Mouse (Mus musculus) stomach, embryonic 16.5 days (tissue): ENCODE results near the gene Tas1r1. TPM values are rescaled to one million over a fixed set of nuclear protein-coding genes. Genes with fewer than 3 reads are reported as not detected.

ENCODE experiments used
- ATAC-seq: fragments of 200-750 bp; cut with Nextera tagmentation; 2 replicates; pipeline ENCODE4 v1.8.0; 2017; ENCODE audit warnings: moderate number of reproducible peaks, moderate TSS enrichment; ENCODE audit not compliant: insufficient read depth, low FRiP score
- H3K27ac ChIP-seq: fragments of 300-500 bp; sonication (generic); 2 replicates; pipeline ENCODE4 v1.5.1; 2014; ENCODE audit warnings: low read length
- H3K27me3 ChIP-seq: fragments of 300-500 bp; sonication (generic); 2 replicates; pipeline ENCODE4 v1.6.1; 2014; ENCODE audit warnings: low read length, control low read depth, mixed read lengths; ENCODE audit not compliant: control insufficient read depth, insufficient read depth
- H3K36me3 ChIP-seq: fragments of 300-500 bp; sonication (generic); 2 replicates; pipeline ENCODE4 v1.6.1; 2014; ENCODE audit warnings: low read length; ENCODE audit not compliant: control insufficient read depth, insufficient read depth
- H3K4me1 ChIP-seq: fragments of 300-500 bp; sonication (generic); 2 replicates; pipeline ENCODE4 v1.6.1; 2014; ENCODE audit warnings: low read length, control low read depth, mixed read lengths; ENCODE audit not compliant: control insufficient read depth, insufficient read depth
- H3K4me2 ChIP-seq: fragments of 300-500 bp; sonication (generic); 2 replicates; pipeline ENCODE4 v1.6.1; 2014; ENCODE audit warnings: low read depth, low read length, mixed read lengths
- H3K4me3 ChIP-seq: fragments of 300-500 bp; sonication (generic); replicated peaks from 2 replicates; pipeline ENCODE4 v1.5.1; 2014; ENCODE audit warnings: mild to moderate bottlenecking, low read length
- H3K9ac ChIP-seq: fragments of 300-500 bp; sonication (generic); 2 replicates; pipeline ENCODE4 v1.6.1; 2014; ENCODE audit warnings: low read length
- H3K9me3 ChIP-seq: fragments of 300-500 bp; sonication (generic); replicated peaks from 2 replicates; pipeline ENCODE4 v1.6.1; 2016; ENCODE audit warnings: low read length, control low read depth; ENCODE audit not compliant: control insufficient read depth
- WGBS: fragments of 180-500 bp; shearing (Covaris S2); extraction: QIAGEN DNeasy Blood & Tissue Kit; methylation state at CpG from one replicate; pipeline ENCODE4 v1.1.7; 2014; 5-methylcytosine and 5-hydroxymethylcytosine counted together
- polyA plus RNA-seq: library from polyadenylated mRNA; unstranded; fragments of >200 nt; fragmentation: Nextera tagmentation; extraction: Ambion mirVana; gene quantifications from 2 replicates; pipeline ENCODE4 v1.2.1, GENCODE M21; 2015

The Tas1r1 gene
- polyA plus RNA-seq, 1 experiment from 2014 or later: 0.37 TPM

- Histone ChIP-seq H3K9ac (peak within 1 kb of the TSS; percentile 94), H3K9me3 (no peaks in the 10 kb centered on the region), H3K27ac (peak within 1 kb of the TSS; percentile 86), H3K27me3 (no peaks in the 10 kb centered on the region), H3K4me3 (peak within 1 kb of the TSS; percentile 84), H3K36me3 (peaks cover 15% of the 10 kb centered on the region; the same call in 1 of the 2 replicates), H3K4me2 (peak within 1 kb of the TSS; percentile 67), H3K4me1 (peaks cover 26% of the 10 kb centered on the region)
- ATAC-seq: peak; percentile 82
- WGBS: under 1% methylated on average over 54 of the region's 54 CpGs
Measured at GRCm38 (mm10) chr4:151988342-151989109, 49.8 kb downstream of the Tas1r1 start, which contains the start of gene Thap3. Thap3 (minus strand) TSS chr4:151988997.

- H3K4me1 ChIP-seq: peaks cover 23% of the 10 kb centered on the region
- 22% methylated on average over 10 of the region's 10 CpGs for WGBS
- H3K4me2 ChIP-seq: peak overlapping the region; percentile 67
- H3K27ac ChIP-seq: peak overlapping the region; percentile 86
- no peak for ATAC-seq
- H3K9me3 ChIP-seq: no peaks in the 10 kb centered on the region
- H3K4me3 ChIP-seq: peak overlapping the region; percentile 84
- peaks cover 15% of the 10 kb centered on the region for H3K36me3 ChIP-seq
- no peaks in the 10 kb centered on the region for H3K27me3 ChIP-seq
- peak overlapping the region; percentile 94 for H3K9ac ChIP-seq
Measured at GRCm38 (mm10) chr4:151988014-151988341, 50.4 kb downstream of the Tas1r1 start.

GRCm38 (mm10) chr4:151986650-151987049 lies 51.7 kb downstream of the Tas1r1 start:
- H3K36me3 ChIP-seq: peaks cover 8% of the 10 kb centered on the region
- H3K27me3 ChIP-seq: no peaks in the 10 kb centered on the region
- H3K4me2 ChIP-seq: no peak overlapping the region
- no peak overlapping the region for H3K27ac ChIP-seq
- H3K9ac ChIP-seq: no peak overlapping the region
- H3K4me1 ChIP-seq: peaks cover 23% of the 10 kb centered on the region
- no peaks in the 10 kb centered on the region for H3K9me3 ChIP-seq
- no peak for ATAC-seq
- WGBS: 61% methylated on average over 8 of the region's 8 CpGs
- no peak overlapping the region for H3K4me3 ChIP-seq

GRCm38 (mm10) chr4:151985886-151986285 lies 52.5 kb downstream of the Tas1r1 start:
- H3K27ac ChIP-seq: no peak overlapping the region; the same call in 1 of the 2 replicates
- no peak for ATAC-seq
- H3K9ac ChIP-seq: peak overlapping the region; percentile 48
- no peak overlapping the region for H3K4me2 ChIP-seq
- no peaks in the 10 kb centered on the region for H3K27me3 ChIP-seq
- WGBS: 31% methylated on average over 10 of the region's 10 CpGs
- H3K36me3 ChIP-seq: peaks cover 4% of the 10 kb centered on the region
- no peak overlapping the region for H3K4me3 ChIP-seq
- peaks cover 23% of the 10 kb centered on the region for H3K4me1 ChIP-seq
- H3K9me3 ChIP-seq: no peaks in the 10 kb centered on the region

- Histone ChIP-seq H3K27ac (no peak overlapping the region), H3K4me2 (no peak overlapping the region), H3K9me3 (no peaks in the 10 kb centered on the region), H3K4me3 (no peak overlapping the region), H3K4me1 (peaks cover 18% of the 10 kb centered on the region), H3K27me3 (no peaks in the 10 kb centered on the region), H3K36me3 (peaks cover 5% of the 10 kb centered on the region; the same call in 1 of the 2 replicates), H3K9ac (no peak overlapping the region)
- no peak for ATAC-seq
- 37% methylated on average over 8 of the region's 9 CpGs for WGBS
Measured at GRCm38 (mm10) chr4:151983560-151983959, 54.8 kb downstream of the Tas1r1 start.

GRCm38 (mm10) chr4:151983043-151983442 lies 55.3 kb downstream of the Tas1r1 start:
- 61% methylated on average over 17 of the region's 17 CpGs for WGBS
- no peak for ATAC-seq
- Histone ChIP-seq H3K9ac (no peak overlapping the region), H3K4me2 (no peak overlapping the region), H3K27me3 (no peaks in the 10 kb centered on the region), H3K36me3 (peaks cover 7% of the 10 kb centered on the region; the same call in 1 of the 2 replicates), H3K27ac (no peak overlapping the region), H3K9me3 (no peaks in the 10 kb centered on the region), H3K4me1 (peaks cover 18% of the 10 kb centered on the region), H3K4me3 (no peak overlapping the region)

- Histone ChIP-seq H3K4me1 (0 out of 2 replicates have a peak, but pooled peaks cover 3% of the 10 kb centered on the region), H3K9ac (no peak overlapping the region), H3K9me3 (no peaks in the 10 kb centered on the region), H3K36me3 (peaks cover 8% of the 10 kb centered on the region; the same call in 1 of the 2 replicates), H3K27me3 (no peaks in the 10 kb centered on the region), H3K27ac (no peak overlapping the region), H3K4me2 (no peak overlapping the region), H3K4me3 (no peak overlapping the region)
- ATAC-seq: peak; percentile 76; the same call in 1 of the 2 replicates
- 7% methylated on average over 5 of the region's 5 CpGs for WGBS
Measured at GRCm38 (mm10) chr4:151981363-151981762, 57.0 kb downstream of the Tas1r1 start.

- ATAC-seq: no peak
- Histone ChIP-seq H3K4me1 (no peaks in the 10 kb centered on the region), H3K4me3 (no peak overlapping the region), H3K4me2 (no peak overlapping the region), H3K9me3 (no peaks in the 10 kb centered on the region), H3K9ac (no peak overlapping the region), H3K27me3 (no peaks in the 10 kb centered on the region), H3K36me3 (peaks cover 8% of the 10 kb centered on the region; the same call in 1 of the 2 replicates), H3K27ac (no peak overlapping the region)
- 73% methylated on average over 8 of the region's 8 CpGs for WGBS
Measured at GRCm38 (mm10) chr4:151980699-151981098, 57.7 kb downstream of the Tas1r1 start.
